In the genomic region with DNA sequence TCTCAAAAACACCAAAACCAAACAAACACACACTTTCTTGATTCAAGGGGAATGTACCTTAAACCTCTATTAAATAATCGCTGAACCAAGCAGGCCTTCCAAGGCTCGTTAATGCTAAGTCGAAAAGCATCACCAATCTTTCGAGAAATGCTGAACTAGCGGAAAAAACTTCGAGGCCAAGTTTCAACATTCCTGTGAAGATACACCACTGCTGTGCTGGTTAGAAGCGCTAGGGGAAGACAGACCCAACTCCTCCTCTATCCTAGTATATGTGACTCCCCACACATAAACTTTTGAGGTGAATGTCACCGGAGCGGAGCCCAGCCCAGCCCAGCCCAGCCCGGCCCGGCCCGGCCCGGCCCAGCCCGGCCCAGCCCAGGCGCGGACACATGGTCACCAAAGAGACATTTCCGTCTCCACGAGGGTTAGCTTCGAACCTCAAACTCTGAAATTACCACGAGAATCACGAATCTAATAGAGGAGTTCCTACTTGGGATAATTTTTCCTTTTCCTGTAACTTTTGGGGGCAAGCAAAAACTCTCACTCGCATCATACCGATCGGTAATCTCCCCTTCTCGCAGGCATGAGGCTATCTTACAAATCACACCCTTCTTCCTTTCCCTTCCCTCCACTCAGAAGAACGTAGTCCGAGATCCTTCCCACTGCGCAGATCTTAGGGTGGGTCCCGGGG, we compare ENCODE assay signal across 8 mouse cellular contexts. TPM values are rescaled to one million over a fixed set of nuclear protein-coding genes. Genes with fewer than 3 reads are reported as not detected.
A peak's percentile ranks its signal among the peaks of the same experiment; 100 is the strongest.
DNase-seq lines count a peak whose midpoint lies in the region; ATAC-seq and TF ChIP-seq lines count a peak whose summit lies in the region.

No protein-coding gene starts in this region.

- H3ac ChIP-seq in myocyte (ENCODE audit: control insufficient read depth, insufficient read length): peak overlapping the region; percentile 72

- no peak for DNase-seq in cerebellum, adult 2 months
- DNase-seq in cerebellum, adult 9-11 months: no peak
- DNase-seq in Patski (ENCODE audit: low read depth, low spot score): no peak
- no peak for DNase-seq in limb, embryonic 11.5 days (ENCODE audit: low spot score)
- no peak for DNase-seq in retina, embryonic 14.5 days (ENCODE audit: low spot score)

- H3K27ac ChIP-seq in cerebellum, adult 2 months (ENCODE audit: insufficient read depth, low read length): no peak overlapping the region
- H3K27ac ChIP-seq in heart, embryonic 15.5 days: peak overlapping the region; percentile 98
- H3K27ac ChIP-seq in limb, embryonic 11.5 days (replicated peaks; ENCODE audit: low read depth, low read length): peak overlapping the region; percentile 91

- H3K4me3 ChIP-seq in cerebellum, adult 2 months (replicated peaks; ENCODE audit: insufficient read depth, low read depth, low read length): peak overlapping the region; percentile 85
- H3K4me3 ChIP-seq in heart, embryonic 15.5 days: peak overlapping the region; percentile 94
- H3K4me3 ChIP-seq in limb, embryonic 11.5 days (ENCODE audit: low read depth, low read length): peak overlapping the region; percentile 93
- H3K4me3 ChIP-seq in myocyte: peak overlapping the region; percentile 65

- POLR2A ChIA-PET in Patski (lab: Charles Lee): interaction anchor here (0.6 kb wide), 1 partner anchor 187 kb away, joined by 3 read pairs; no protein-coding TSS in a partner anchor

- no peaks in the 10 kb centered on the region for H3K27me3 ChIP-seq in cerebellum, adult 2 months (ENCODE audit: control insufficient read depth, insufficient read depth, low read length)
- H3K27me3 ChIP-seq in Patski: no peaks in the 10 kb centered on the region
- H3K27me3 ChIP-seq in heart, embryonic 15.5 days: no peaks in the 10 kb centered on the region
- no peaks in the 10 kb centered on the region for H3K27me3 ChIP-seq in limb, embryonic 11.5 days (ENCODE audit: control insufficient read depth, insufficient read depth, low read length)
- H3K27me3 ChIP-seq in myocyte (ENCODE audit: control insufficient read depth, insufficient read depth, insufficient read length): no peaks in the 10 kb centered on the region

- H3K9me3 ChIP-seq in heart, embryonic 15.5 days (replicated peaks): no peaks in the 10 kb centered on the region
- no peaks in the 10 kb centered on the region for H3K9me3 ChIP-seq in limb, embryonic 11.5 days (ENCODE audit: control insufficient read depth, low read length)

- H3K36me3 ChIP-seq in heart, embryonic 15.5 days: no peaks in the 10 kb centered on the region
- H3K36me3 ChIP-seq in limb, embryonic 11.5 days (ENCODE audit: control insufficient read depth, insufficient read depth, low read length): 0 out of 2 replicates have a peak, but pooled peaks cover 2% of the 10 kb centered on the region
- H3K36me3 ChIP-seq in myocyte (ENCODE audit: control insufficient read depth, insufficient read depth): no peaks in the 10 kb centered on the region

- H3K4me1 ChIP-seq in cerebellum, adult 2 months (ENCODE audit: control insufficient read depth, insufficient read depth, low read length): peaks cover 17% of the 10 kb centered on the region
- H3K4me1 ChIP-seq in heart, embryonic 15.5 days (replicated peaks): peaks cover 49% of the 10 kb centered on the region
- peaks cover 8% of the 10 kb centered on the region; the same call in 1 of the 2 replicates for H3K4me1 ChIP-seq in limb, embryonic 11.5 days (ENCODE audit: control insufficient read depth, insufficient read depth, low read length)

- CTCF ChIA-PET in Patski (lab: Charles Lee): no interaction called here

- TF ChIP-seq CTCF in cerebellum, adult 2 months (IDR thresholded peaks at IDR 0.05; ENCODE audit: borderline replicate concordance, insufficient read depth, low read depth, low read length): no peak
- TF ChIP-seq CTCF in Patski (IDR thresholded peaks at IDR 0.05): no peak

- TF ChIP-seq POLR2A in cerebellum, adult 2 months (IDR thresholded peaks at IDR 0.05; ENCODE audit: borderline replicate concordance, insufficient read depth, low read length): no peak
- TF ChIP-seq POLR2A in myocyte (IDR thresholded peaks at IDR 0.05; ENCODE audit: insufficient read length, low read depth): no peak

- H3K9ac ChIP-seq in heart, embryonic 15.5 days: peak overlapping the region; percentile 94
- peak overlapping the region; percentile 89 for H3K9ac ChIP-seq in limb, embryonic 11.5 days (ENCODE audit: low read length)

- peak; percentile 15 for ATAC-seq in Patski
- ATAC-seq in heart, embryonic 15.5 days (replicated peaks; ENCODE audit: insufficient number of reproducible peaks, insufficient read depth, low FRiP score, low read depth): no peak; the same call in 1 of the 2 replicates
- no peak for ATAC-seq in limb, embryonic 11.5 days (ENCODE audit: insufficient number of reproducible peaks, low FRiP score, low TSS enrichment, low read depth)
- ATAC-seq in monocyte, adult 5-6 weeks (replicated peaks; ENCODE audit: insufficient number of reproducible peaks, low FRiP score, low TSS enrichment, poor library complexity, severe bottlenecking): no peak

- H3K79me2 ChIP-seq in myocyte (ENCODE audit: control insufficient read depth, insufficient read depth): peaks cover 56% of the 10 kb centered on the region

- in situ Hi-C loops in Patski (cut with MboI; ENCODE audit: low pct_unique_long_range_greater_than_20kb): no loop called here

- 3% methylated on average over 29 of the region's 29 CpGs for WGBS in cerebellum, adult 2 months
- under 1% methylated on average over 29 of the region's 29 CpGs for WGBS in heart, embryonic 15.5 days
- WGBS in limb, embryonic 11.5 days: 5% methylated on average over 29 of the region's 29 CpGs

- H3K4me2 ChIP-seq in heart, embryonic 15.5 days: peak overlapping the region; percentile 90
- H3K4me2 ChIP-seq in limb, embryonic 11.5 days (ENCODE audit: low read depth, severe bottlenecking): peak overlapping the region; percentile 93
- H3K4me2 ChIP-seq in myocyte (ENCODE audit: low read depth): peak overlapping the region; percentile 95

TF ChIP-seq in myocyte, 11 proteins besides CTCF, POLR2A, EP300 and RAD21:
- no peak for TF ChIP-seq CEBPB (IDR thresholded peaks at IDR 0.05; ENCODE audit: insufficient read depth, poor library complexity, severe bottlenecking)
- no peak for TF ChIP-seq TCF12 (IDR thresholded peaks at IDR 0.05; ENCODE audit: insufficient read depth, poor library complexity, severe bottlenecking)
TF ChIP-seq in myocyte: peak in this region for 0.

RNA-seq across cellular contexts. Expression of a gene that starts 1.0 kb away (rescaled TPM):
- 29.2 and 29.9 TPM in 2 replicates for polyA plus RNA-seq in cerebellum, adult 2 months (2012; rRNA removed)
- 54.3 TPM for polyA plus RNA-seq in Patski (2021)
- 30.1 and 32.8 TPM in 2 replicates for polyA plus RNA-seq in heart, embryonic 15.5 days (2015; fragmentation: Nextera tagmentation; extraction: Ambion mirVana)
- 30.5 and 39.1 TPM in 2 replicates for polyA plus RNA-seq in limb, embryonic 11.5 days (2014; fragmentation: Nextera tagmentation; extraction: Ambion mirVana)
- polyA plus RNA-seq in myocyte (2012; fragmentation: generic; extraction: Trizol): 107 TPM
- total RNA-seq in monocyte, adult 5-6 weeks (2017): 35.3 to 47.0 TPM (median 43.5 TPM) in 3 replicates

RNA-seq across cellular contexts. Expression of a gene that starts 9.1 kb away (rescaled TPM):
- 21.1 and 21.5 TPM in 2 replicates for polyA plus RNA-seq in cerebellum, adult 2 months (2012; rRNA removed)
- 9.2 TPM for polyA plus RNA-seq in Patski (2021)
- 10.3 and 15.3 TPM in 2 replicates for polyA plus RNA-seq in heart, embryonic 15.5 days (2015; fragmentation: Nextera tagmentation; extraction: Ambion mirVana)
- 30.4 and 36.6 TPM in 2 replicates for polyA plus RNA-seq in limb, embryonic 11.5 days (2014; fragmentation: Nextera tagmentation; extraction: Ambion mirVana)
- polyA plus RNA-seq in myocyte (2012; fragmentation: generic; extraction: Trizol): 13.2 TPM
- 5.0 to 11.5 TPM (median 5.5 TPM) in 3 replicates for total RNA-seq in monocyte, adult 5-6 weeks (2017)

RNA-seq across cellular contexts. Expression of a gene that starts 50.4 kb away (rescaled TPM):
- polyA plus RNA-seq in cerebellum, adult 2 months (2012; rRNA removed): 0.21 and 0.48 TPM in 2 replicates
- polyA plus RNA-seq in Patski (2021) (not detected), myocyte (2012; fragmentation: generic; extraction: Trizol) (not detected)
- polyA plus RNA-seq in heart, embryonic 15.5 days (2015; fragmentation: Nextera tagmentation; extraction: Ambion mirVana): 0.26 TPM in 1 of 2 replicates, not detected in the other
- 0.32 TPM in 1 of 2 replicates, not detected in the other for polyA plus RNA-seq in limb, embryonic 11.5 days (2014; fragmentation: Nextera tagmentation; extraction: Ambion mirVana)
- not detected in 3 replicates for total RNA-seq in monocyte, adult 5-6 weeks (2017)
